Mouse (Mus musculus) forebrain, embryonic 15.5 days (tissue): ENCODE measurements around the gene S100a7a. TPM values are rescaled to one million over a fixed set of nuclear protein-coding genes. Genes with fewer than 3 reads are reported as not detected.

Experiments used
- ATAC-seq: fragments of 200-750 bp; cut with Nextera tagmentation; replicated peaks from 2 replicates; pipeline ENCODE4 v1.8.0; 2017; ENCODE audit warnings: mild to moderate bottlenecking, moderate TSS enrichment, moderate library complexity
- H3K27ac ChIP-seq: fragments of 300-500 bp; sonication (generic); replicated peaks from 2 replicates; pipeline ENCODE4 v1.5.1; 2015; ENCODE audit warnings: mild to moderate bottlenecking, inconsistent platforms
- H3K27me3 ChIP-seq: fragments of 300-500 bp; sonication (generic); 2 replicates; pipeline ENCODE4 v1.6.1; 2015; ENCODE audit warnings: inconsistent platforms
- H3K36me3 ChIP-seq: fragments of 300-500 bp; sonication (generic); 2 replicates; pipeline ENCODE4 v1.6.1; 2015; ENCODE audit warnings: mild to moderate bottlenecking, inconsistent platforms
- H3K4me1 ChIP-seq: fragments of 300-500 bp; sonication (generic); 2 replicates; pipeline ENCODE4 v1.6.1; 2015; ENCODE audit warnings: inconsistent platforms
- H3K4me2 ChIP-seq: fragments of 300-500 bp; sonication (generic); replicated peaks from 2 replicates; pipeline ENCODE4 v1.6.1; 2015; ENCODE audit warnings: mild to moderate bottlenecking, inconsistent platforms
- H3K4me3 ChIP-seq: fragments of 300-500 bp; sonication (generic); 2 replicates; pipeline ENCODE4 v1.5.1; 2015; ENCODE audit warnings: mild to moderate bottlenecking, inconsistent platforms
- H3K9ac ChIP-seq: fragments of 300-500 bp; sonication (generic); replicated peaks from 2 replicates; pipeline ENCODE4 v1.6.1; 2015; ENCODE audit warnings: mild to moderate bottlenecking, inconsistent platforms
- H3K9me3 ChIP-seq: fragments of 300-500 bp; sonication (generic); 2 replicates; pipeline ENCODE4 v1.6.1; 2016; ENCODE audit warnings: inconsistent platforms
- WGBS: fragments of 180-500 bp; shearing (Covaris S2); methylation state at CpG from one replicate; pipeline ENCODE4 v1.1.7; 2015; ENCODE audit warnings: mixed read lengths; 5-methylcytosine and 5-hydroxymethylcytosine counted together
- polyA plus RNA-seq: library from polyadenylated mRNA; unstranded; fragments of >200 nt; fragmentation: Nextera tagmentation; extraction: Ambion mirVana; gene quantifications from 2 replicates; pipeline ENCODE4 v1.2.1, GENCODE M21; 2015

The S100a7a gene
- polyA plus RNA-seq, 1 experiment from 2014 or later = not detected

- no peak for ATAC-seq
- Histone ChIP-seq H3K27me3 (no peaks in the 10 kb centered on the region), H3K4me1 (peaks cover 5% of the 10 kb centered on the region), H3K9me3 (no peaks in the 10 kb centered on the region), H3K9ac (no peak overlapping the region), H3K36me3 (no peaks in the 10 kb centered on the region), H3K4me3 (no peak overlapping the region), H3K4me2 (no peak overlapping the region), H3K27ac (no peak overlapping the region)
- whole genome bisulfite sequencing = 84% methylated on average over 6 of the region's 6 CpGs
These were observed 39.7 kb upstream of the S100a7a start for GRCm38 (mm10) chr3:90614148-90614530.

- no peaks in the 10 kb centered on the region for H3K36me3 ChIP-seq
- H3K27me3 ChIP-seq = no peaks in the 10 kb centered on the region
- WGBS = 85% methylated on average over 11 of the region's 11 CpGs
- no peak overlapping the region for H3K4me2 ChIP-seq
- no peaks in the 10 kb centered on the region for H3K9me3 ChIP-seq
- H3K27ac ChIP-seq = no peak overlapping the region
- H3K9ac ChIP-seq = no peak overlapping the region
- H3K4me3 ChIP-seq = no peak overlapping the region
- no peak for ATAC-seq
- H3K4me1 ChIP-seq = peaks cover 5% of the 10 kb centered on the region
These were observed 39.1 kb upstream of the S100a7a start for GRCm38 (mm10) chr3:90614611-90615251.

- Histone ChIP-seq H3K4me3 (no peak overlapping the region), H3K27me3 (no peaks in the 10 kb centered on the region), H3K36me3 (no peaks in the 10 kb centered on the region), H3K4me1 (peaks cover 5% of the 10 kb centered on the region), H3K27ac (no peak overlapping the region), H3K9ac (no peak overlapping the region), H3K4me2 (no peak overlapping the region), H3K9me3 (no peaks in the 10 kb centered on the region)
- 8% methylated on average over 7 of the region's 7 CpGs for WGBS
- 0 out of 2 replicates have a peak, but pooled peaks have one; percentile 48 for ATAC-seq
These were observed 38.4 kb upstream of the S100a7a start for GRCm38 (mm10) chr3:90615415-90615814.

- H3K9me3 ChIP-seq = no peaks in the 10 kb centered on the region
- WGBS = 89% methylated on average over 1 of the region's 1 CpGs
- H3K27ac ChIP-seq = no peak overlapping the region
- H3K36me3 ChIP-seq = no peaks in the 10 kb centered on the region
- peaks cover 5% of the 10 kb centered on the region for H3K4me1 ChIP-seq
- H3K27me3 ChIP-seq = no peaks in the 10 kb centered on the region
- H3K9ac ChIP-seq = no peak overlapping the region
- H3K4me3 ChIP-seq = no peak overlapping the region
- H3K4me2 ChIP-seq = no peak overlapping the region
- no peak for ATAC-seq
These were observed 37.9 kb upstream of the S100a7a start for GRCm38 (mm10) chr3:90615911-90616310.

GRCm38 (mm10) chr3:90617586-90617985 is 36.2 kb upstream of the S100a7a start:
- Histone ChIP-seq H3K4me1 (peaks cover 5% of the 10 kb centered on the region), H3K4me2 (no peak overlapping the region), H3K36me3 (no peaks in the 10 kb centered on the region), H3K4me3 (no peak overlapping the region), H3K9ac (no peak overlapping the region), H3K27me3 (no peaks in the 10 kb centered on the region), H3K27ac (no peak overlapping the region), H3K9me3 (no peaks in the 10 kb centered on the region)
- 10% methylated on average over 1 of the region's 1 CpGs for WGBS
- ATAC-seq = no peak

- Histone ChIP-seq H3K27ac (no peak overlapping the region), H3K9me3 (no peaks in the 10 kb centered on the region), H3K27me3 (no peaks in the 10 kb centered on the region), H3K4me2 (no peak overlapping the region), H3K4me3 (no peak overlapping the region), H3K36me3 (no peaks in the 10 kb centered on the region), H3K4me1 (peaks cover 17% of the 10 kb centered on the region), H3K9ac (no peak overlapping the region)
- ATAC-seq = no peak
- 50% methylated on average over 7 of the region's 7 CpGs for WGBS
These were observed 32.3 kb upstream of the S100a7a start for GRCm38 (mm10) chr3:90621552-90621951.

- Histone ChIP-seq H3K27ac (peak overlapping the region; percentile 54; the same call in 1 of the 2 replicates), H3K27me3 (no peaks in the 10 kb centered on the region), H3K4me1 (peaks cover 17% of the 10 kb centered on the region), H3K4me3 (no peak overlapping the region), H3K9ac (no peak overlapping the region), H3K36me3 (no peaks in the 10 kb centered on the region), H3K4me2 (no peak overlapping the region), H3K9me3 (no peaks in the 10 kb centered on the region)
- WGBS = 5% methylated on average over 2 of the region's 2 CpGs
- ATAC-seq = peak; percentile 57
These were observed 30.3 kb upstream of the S100a7a start for GRCm38 (mm10) chr3:90623435-90624071.

GRCm38 (mm10) chr3:90625496-90625895 is 28.3 kb upstream of the S100a7a start:
- H3K27me3 ChIP-seq = no peaks in the 10 kb centered on the region
- 81% methylated on average over 5 of the region's 5 CpGs for WGBS
- H3K9me3 ChIP-seq = no peaks in the 10 kb centered on the region
- no peak overlapping the region for H3K4me3 ChIP-seq
- no peak for ATAC-seq
- no peaks in the 10 kb centered on the region for H3K36me3 ChIP-seq
- H3K9ac ChIP-seq = no peak overlapping the region
- no peak overlapping the region for H3K27ac ChIP-seq
- H3K4me2 ChIP-seq = no peak overlapping the region
- H3K4me1 ChIP-seq = peaks cover 17% of the 10 kb centered on the region

- Histone ChIP-seq H3K27ac (no peak overlapping the region), H3K9ac (no peak overlapping the region), H3K4me3 (no peak overlapping the region), H3K36me3 (no peaks in the 10 kb centered on the region), H3K4me1 (peaks cover 17% of the 10 kb centered on the region), H3K9me3 (no peaks in the 10 kb centered on the region), H3K27me3 (no peaks in the 10 kb centered on the region), H3K4me2 (no peak overlapping the region)
- 82% methylated on average over 9 of the region's 9 CpGs for WGBS
- ATAC-seq = no peak
These were observed 27.4 kb upstream of the S100a7a start for GRCm38 (mm10) chr3:90626266-90627021.

GRCm38 (mm10) chr3:90627366-90627765 is 26.5 kb upstream of the S100a7a start:
- Histone ChIP-seq H3K4me1 (peaks cover 17% of the 10 kb centered on the region), H3K36me3 (no peaks in the 10 kb centered on the region), H3K4me2 (no peak overlapping the region), H3K4me3 (no peak overlapping the region), H3K27ac (no peak overlapping the region), H3K27me3 (no peaks in the 10 kb centered on the region), H3K9ac (no peak overlapping the region), H3K9me3 (no peaks in the 10 kb centered on the region)
- ATAC-seq = no peak
- WGBS = 95% methylated on average over 5 of the region's 5 CpGs

- H3K4me3 ChIP-seq = no peak overlapping the region
These were observed 26.0 kb upstream of the S100a7a start for GRCm38 (mm10) chr3:90627807-90628206.

GRCm38 (mm10) chr3:90629298-90629697 is 24.5 kb upstream of the S100a7a start:
- Histone ChIP-seq H3K4me1 (peaks cover 3% of the 10 kb centered on the region; the same call in 1 of the 2 replicates), H3K4me2 (no peak overlapping the region), H3K4me3 (no peak overlapping the region), H3K9me3 (no peaks in the 10 kb centered on the region), H3K27me3 (no peaks in the 10 kb centered on the region), H3K27ac (no peak overlapping the region), H3K36me3 (no peaks in the 10 kb centered on the region), H3K9ac (no peak overlapping the region)
- no peak for ATAC-seq
- 73% methylated on average over 2 of the region's 2 CpGs for WGBS

More at GRCm38 (mm10) chr3:90627807-90628206, 26.0 kb upstream of the S100a7a start:
- no peak overlapping the region for H3K9ac ChIP-seq
- H3K4me1 ChIP-seq = peaks cover 17% of the 10 kb centered on the region
- H3K36me3 ChIP-seq = no peaks in the 10 kb centered on the region
- no peak overlapping the region for H3K4me2 ChIP-seq
- no peak for ATAC-seq
- WGBS = 72% methylated on average over 4 of the region's 4 CpGs
- H3K27ac ChIP-seq = no peak overlapping the region
- no peaks in the 10 kb centered on the region for H3K27me3 ChIP-seq
- no peaks in the 10 kb centered on the region for H3K9me3 ChIP-seq
